Mouse (Mus musculus) forebrain, postnatal 0 days (tissue): ENCODE measurements around the gene Ddx54. TPM values are rescaled to one million over a fixed set of nuclear protein-coding genes. Genes with fewer than 3 reads are reported as not detected.
A peak's percentile ranks its signal among the peaks of the same experiment; 100 is the strongest.

ENCODE experiments used
- ATAC-seq: fragments of 200-750 bp; cut with Nextera tagmentation; 2 replicates; pipeline ENCODE4 v1.8.0; 2017; ENCODE audit warnings: mild to moderate bottlenecking, moderate library complexity
- DNase-seq: peaks from one replicate; pipeline ENCODE4 v3.0.0-alpha.2; 2015
- H3K27ac ChIP-seq: fragments of 300-500 bp; sonication (generic); 2 replicates; pipeline ENCODE4 v1.5.1; 2014; ENCODE audit warnings: low read depth, mild to moderate bottlenecking, antibody characterized with exemption, low read length, moderate library complexity, mixed read lengths
- H3K27me3 ChIP-seq: fragments of 300-500 bp; sonication (generic); 2 replicates; pipeline ENCODE4 v1.6.1; 2014; ENCODE audit warnings: mild to moderate bottlenecking, low read length, mixed read lengths; ENCODE audit not compliant: insufficient read depth
- H3K36me3 ChIP-seq: fragments of 300-500 bp; sonication (generic); 2 replicates; pipeline ENCODE4 v1.6.1; 2014; ENCODE audit warnings: mild to moderate bottlenecking, moderate library complexity; ENCODE audit not compliant: insufficient read depth
- H3K4me1 ChIP-seq: fragments of 300-500 bp; sonication (generic); 2 replicates; pipeline ENCODE4 v1.6.1; 2014; ENCODE audit warnings: antibody characterized with exemption; ENCODE audit not compliant: insufficient read depth
- H3K4me2 ChIP-seq: fragments of 300-500 bp; sonication (generic); 2 replicates; pipeline ENCODE4 v1.6.1; 2014; ENCODE audit warnings: low read depth, mild to moderate bottlenecking, moderate library complexity
- H3K4me3 ChIP-seq: fragments of 300-500 bp; sonication (generic); 2 replicates; pipeline ENCODE4 v1.5.1; 2014; ENCODE audit warnings: low read depth, low read length, mixed read lengths
- H3K9ac ChIP-seq: fragments of 300-500 bp; sonication (generic); 2 replicates; pipeline ENCODE4 v1.6.1; 2014; ENCODE audit warnings: mild to moderate bottlenecking
- H3K9me3 ChIP-seq: fragments of 300-500 bp; sonication (generic); 2 replicates; pipeline ENCODE4 v1.6.1; 2016; ENCODE audit warnings: low read length
- CTCF ChIP-seq: sonication (generic); IDR thresholded peaks from 2 replicates; pipeline ENCODE4 v1.5.1; 2016; ENCODE audit warnings: antibody characterized with exemption, control low read depth, low read depth
- WGBS: fragments of 180-500 bp; shearing (Covaris S2); extraction: QIAGEN DNeasy Blood & Tissue Kit; methylation state at CpG from one replicate; pipeline ENCODE4 v1.1.7; 2014; 5-methylcytosine and 5-hydroxymethylcytosine counted together
- polyA plus RNA-seq: library from polyadenylated mRNA; unstranded; fragments of >200 nt; fragmentation: Nextera tagmentation; extraction: Ambion mirVana; gene quantifications from 2 replicates; pipeline ENCODE4 v1.2.1, GENCODE M21; 2015
- total RNA-seq: library from RNA; depleted of rRNA; stranded (reverse); fragments of >200 nt; gene quantifications from 2 replicates; pipeline ENCODE4 v1.2.3, GENCODE M21; 2014

Gene Ddx54
- total and polyA plus RNA-seq, 2 experiments from 2014 or later = 40.0 to 46.0 TPM

DNA sequence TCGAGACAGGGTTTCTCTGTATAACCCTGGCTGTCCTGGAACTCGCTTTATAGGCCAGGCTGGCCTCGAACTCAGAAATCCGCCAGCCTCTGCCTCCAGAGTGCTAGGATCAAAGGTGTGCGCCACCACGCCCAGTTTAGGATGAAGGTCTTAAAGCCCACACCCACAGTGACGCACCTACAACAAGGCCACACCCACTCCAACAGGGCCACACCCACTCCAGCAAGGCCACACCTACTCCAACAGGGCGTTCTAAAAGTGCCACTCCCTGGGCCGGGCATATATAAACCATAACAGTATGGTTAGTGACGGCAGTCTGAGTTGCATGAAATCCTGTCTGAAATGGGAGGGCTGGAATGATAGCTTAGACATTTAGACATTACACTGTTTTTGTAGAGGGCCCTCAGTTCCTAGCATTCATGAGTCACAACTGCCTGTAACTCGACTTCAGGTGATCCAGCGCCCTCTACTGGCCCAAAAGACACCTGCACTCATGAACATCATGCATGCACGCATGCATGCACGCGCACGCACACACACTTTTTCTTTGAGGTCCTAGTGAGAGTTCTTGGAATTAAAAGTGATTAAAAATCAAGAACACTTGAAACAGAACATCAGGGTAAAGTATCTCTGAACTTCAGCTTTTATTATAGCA lies 22.1 kb upstream of the Ddx54 start:
- H3K4me3 ChIP-seq = no peak overlapping the region
- H3K27ac ChIP-seq = no peak overlapping the region
- H3K4me2 ChIP-seq = no peak overlapping the region
- no peaks in the 10 kb centered on the region for H3K27me3 ChIP-seq
- no peaks in the 10 kb centered on the region for H3K9me3 ChIP-seq
- H3K36me3 ChIP-seq = no peaks in the 10 kb centered on the region
- 76% methylated on average over 16 of the region's 16 CpGs for WGBS
- DNase-seq (no peak), ATAC-seq (no peak)
- H3K4me1 ChIP-seq = peaks cover 15% of the 10 kb centered on the region
- no peak overlapping the region for H3K9ac ChIP-seq
- TF ChIP-seq CTCF = peak; percentile 56

DNA sequence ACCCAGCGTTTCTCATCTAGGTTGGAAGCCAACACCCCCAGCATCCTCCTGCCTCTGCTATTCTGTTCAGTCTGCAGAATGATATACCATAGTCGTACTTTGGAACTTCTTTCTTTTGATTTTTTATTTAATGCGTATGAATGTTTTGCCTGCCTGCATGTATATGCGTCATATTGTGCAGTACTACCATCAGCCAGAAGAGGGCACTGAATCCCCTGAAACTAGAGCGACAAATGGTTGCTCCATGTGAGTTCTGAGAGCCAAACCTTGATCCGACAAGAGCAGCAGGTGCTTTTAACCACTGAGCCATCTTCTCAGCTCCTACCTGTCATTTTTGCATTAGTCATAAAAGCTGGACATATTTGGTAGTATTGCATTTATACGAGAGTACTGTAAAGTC lies 20.4 kb upstream of the Ddx54 start:
- DNase-seq = no peak

DNA sequence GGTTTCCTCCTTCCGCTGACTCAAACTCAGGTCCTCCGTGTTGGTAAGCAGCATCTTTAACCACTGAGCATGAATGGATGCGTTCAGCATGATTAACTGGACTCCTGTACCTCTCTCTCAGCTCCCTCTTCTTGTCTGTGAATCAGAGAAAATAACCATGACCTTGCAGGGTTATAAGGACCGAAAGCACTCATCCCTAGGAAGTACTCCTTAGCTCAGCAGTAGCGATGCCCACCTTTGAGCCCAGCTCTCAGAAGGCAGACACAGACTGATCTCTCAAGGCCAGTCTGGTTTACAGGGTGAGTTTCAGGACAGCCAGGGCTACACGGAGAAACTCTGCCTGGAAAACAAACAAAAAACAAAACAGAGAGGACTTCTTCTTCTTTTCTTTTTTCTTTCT lies 18.1 kb upstream of the Ddx54 start:
- H3K4me2 ChIP-seq = no peak overlapping the region
- WGBS = 85% methylated on average over 6 of the region's 6 CpGs
- no peak for ATAC-seq

More for the DNA sequence above, 20.4 kb upstream of the Ddx54 start:
- H3K27ac ChIP-seq = no peak overlapping the region
- no peaks in the 10 kb centered on the region for H3K36me3 ChIP-seq
- TF ChIP-seq CTCF = peak; percentile 54
- no peak overlapping the region for H3K4me3 ChIP-seq
- no peaks in the 10 kb centered on the region for H3K27me3 ChIP-seq
- no peak overlapping the region for H3K9ac ChIP-seq
- ATAC-seq = no peak
- WGBS = 78% methylated on average over 7 of the region's 7 CpGs
- no peak overlapping the region for H3K4me2 ChIP-seq
- H3K9me3 ChIP-seq = no peaks in the 10 kb centered on the region
- H3K4me1 ChIP-seq = peaks cover 11% of the 10 kb centered on the region; the same call in 1 of the 2 replicates

DNA sequence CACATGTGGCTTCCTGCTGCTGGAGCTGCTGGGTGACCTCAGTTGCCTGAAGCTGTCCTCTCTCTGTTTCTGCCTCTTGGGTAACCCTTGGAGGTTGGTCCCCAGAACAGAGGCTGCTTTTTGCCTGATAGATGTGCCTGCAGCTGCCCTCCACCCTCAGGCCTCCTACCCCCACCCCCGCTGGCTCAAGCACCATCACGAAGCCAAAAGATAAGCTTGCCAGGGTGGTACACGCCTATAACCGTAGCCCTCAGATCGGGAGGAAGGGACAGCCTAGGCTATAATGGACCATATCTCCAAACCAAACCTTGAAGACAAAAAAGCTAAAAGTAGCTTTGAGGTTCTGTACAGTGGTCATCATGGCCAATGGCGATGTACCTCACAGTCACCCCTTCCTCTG lies 12.9 kb upstream of the Ddx54 start:
- H3K4me3 ChIP-seq = no peak overlapping the region
- no peaks in the 10 kb centered on the region for H3K36me3 ChIP-seq
- no peak for TF ChIP-seq CTCF
- DNase-seq = no peak
- no peaks in the 10 kb centered on the region for H3K4me1 ChIP-seq
- no peak overlapping the region for H3K27ac ChIP-seq
- no peaks in the 10 kb centered on the region for H3K9me3 ChIP-seq
- 95% methylated on average over 6 of the region's 6 CpGs for WGBS
- H3K9ac ChIP-seq = no peak overlapping the region
- ATAC-seq = no peak
- H3K27me3 ChIP-seq = no peaks in the 10 kb centered on the region
- no peak overlapping the region for H3K4me2 ChIP-seq

More for the DNA sequence above, 18.1 kb upstream of the Ddx54 start:
- Histone ChIP-seq H3K27me3 (no peaks in the 10 kb centered on the region), H3K27ac (no peak overlapping the region), H3K4me1 (no peaks in the 10 kb centered on the region), H3K36me3 (no peaks in the 10 kb centered on the region), H3K9me3 (no peaks in the 10 kb centered on the region), H3K9ac (no peak overlapping the region), H3K4me3 (no peak overlapping the region)
- no peak for DNase-seq
- no peak for TF ChIP-seq CTCF

DNA sequence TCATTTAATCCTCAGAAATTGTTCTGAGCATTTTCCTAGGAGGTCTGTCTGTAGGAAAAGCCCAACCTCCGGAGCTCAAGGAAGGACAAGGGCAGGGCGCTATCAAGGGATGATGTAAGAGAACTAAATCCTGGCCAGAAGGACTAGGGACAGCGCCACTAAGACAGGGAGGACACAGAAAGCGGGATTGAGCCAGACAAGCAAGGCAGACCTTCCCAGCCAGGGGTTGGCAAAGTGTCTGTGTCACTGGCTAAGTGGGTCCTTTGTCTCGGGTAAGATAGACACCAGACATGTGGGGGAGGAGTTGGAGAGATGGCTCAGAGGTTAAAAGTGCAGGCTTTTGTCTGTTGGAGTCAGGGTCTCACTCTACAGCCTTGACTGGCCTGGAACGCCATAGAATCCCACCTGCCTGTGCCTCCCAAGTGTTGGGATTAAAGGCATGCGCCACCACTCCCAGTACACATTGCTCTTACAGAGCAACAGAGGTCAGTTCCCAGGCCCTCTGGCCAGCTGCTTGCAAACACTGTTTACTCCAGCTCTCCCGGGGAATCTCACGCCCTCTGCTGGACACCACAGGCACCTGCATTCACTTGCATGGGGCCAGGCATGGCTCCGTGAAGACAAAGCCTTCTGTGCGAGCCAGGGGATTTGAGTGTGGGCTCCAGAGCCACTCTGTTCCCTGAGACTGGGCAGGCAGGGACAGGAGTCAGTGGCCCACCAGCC lies 11.4 kb upstream of the Ddx54 start:
- H3K27me3 ChIP-seq = no peaks in the 10 kb centered on the region
- no peak for DNase-seq
- TF ChIP-seq CTCF = peak; percentile 60
- no peak overlapping the region for H3K9ac ChIP-seq
- no peaks in the 10 kb centered on the region for H3K9me3 ChIP-seq
- H3K27ac ChIP-seq = no peak overlapping the region
- ATAC-seq = no peak
- H3K4me1 ChIP-seq = no peaks in the 10 kb centered on the region
- H3K4me2 ChIP-seq = no peak overlapping the region
- H3K36me3 ChIP-seq = no peaks in the 10 kb centered on the region
- no peak overlapping the region for H3K4me3 ChIP-seq
- WGBS = 63% methylated on average over 11 of the region's 11 CpGs

DNA sequence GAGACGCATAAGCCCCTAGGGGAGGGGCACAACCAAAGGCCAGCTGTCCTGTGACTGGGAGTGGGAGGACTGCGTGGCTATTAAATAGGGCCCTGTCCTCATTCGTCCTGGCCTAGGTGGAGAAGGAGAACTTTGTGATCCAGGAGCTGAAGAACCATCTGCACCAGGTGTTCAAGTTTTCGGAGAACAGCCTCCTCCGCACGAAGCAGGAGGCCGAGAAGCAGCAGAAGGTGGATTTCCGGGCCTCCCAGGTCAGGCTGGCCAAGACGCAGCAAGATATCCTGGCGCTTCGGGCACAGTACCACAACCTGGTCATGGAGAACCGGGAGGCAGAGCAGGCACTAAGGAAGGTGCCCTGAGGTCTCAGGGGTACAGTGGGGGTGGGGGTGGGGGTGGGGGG lies 10.3 kb upstream of the Ddx54 start:
- no peaks in the 10 kb centered on the region for H3K9me3 ChIP-seq
- WGBS = 94% methylated on average over 12 of the region's 12 CpGs
- no peak overlapping the region for H3K27ac ChIP-seq
- no peak overlapping the region for H3K4me2 ChIP-seq
- no peaks in the 10 kb centered on the region for H3K36me3 ChIP-seq
- H3K4me1 ChIP-seq = no peaks in the 10 kb centered on the region
- H3K4me3 ChIP-seq = no peak overlapping the region
- H3K27me3 ChIP-seq = no peaks in the 10 kb centered on the region
- ATAC-seq = no peak
- no peak for TF ChIP-seq CTCF
- no peak overlapping the region for H3K9ac ChIP-seq
- no peak for DNase-seq

DNA sequence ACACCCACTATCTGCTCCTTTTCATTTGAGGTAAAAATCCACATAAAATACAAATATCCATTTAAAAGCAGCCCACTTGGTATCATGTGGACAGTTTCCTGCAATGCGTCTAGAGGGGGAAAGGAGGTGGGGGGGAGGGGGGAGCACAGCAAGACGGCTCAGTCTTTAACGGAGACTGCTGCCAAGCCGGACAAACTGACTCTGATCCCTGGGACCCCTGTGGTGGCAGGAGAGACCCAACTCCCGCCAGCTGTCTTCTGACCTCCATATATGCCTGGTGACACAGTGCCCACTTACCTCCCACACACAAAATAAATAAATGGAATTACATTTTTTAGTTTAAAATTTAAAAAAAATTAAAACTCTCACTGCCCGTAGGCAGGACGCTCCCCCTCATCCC lies 9.0 kb upstream of the Ddx54 start:
- Histone ChIP-seq H3K9me3 (no peaks in the 10 kb centered on the region), H3K9ac (no peak overlapping the region), H3K36me3 (no peaks in the 10 kb centered on the region), H3K4me1 (no peaks in the 10 kb centered on the region), H3K4me3 (no peak overlapping the region), H3K4me2 (no peak overlapping the region), H3K27ac (no peak overlapping the region), H3K27me3 (no peaks in the 10 kb centered on the region)
- DNase-seq = no peak
- 60% methylated on average over 7 of the region's 7 CpGs for WGBS
- ATAC-seq = no peak
- TF ChIP-seq CTCF = no peak
